Mouse (Mus musculus) olfactory bulb, adult 2 months (tissue): ENCODE measurements around the gene Ruvbl1.

Experiments
- CTCF ChIP-seq: fragments of 200-500 bp; IDR thresholded peaks from 2 replicates; pipeline ENCODE4 v1.5.1; 2012; ENCODE audit warnings: low read depth, mild to moderate bottlenecking, low read length, moderate library complexity; ENCODE audit not compliant: insufficient read depth
- POLR2A ChIP-seq: fragments of 200-500 bp; IDR thresholded peaks from 2 replicates; pipeline ENCODE4 v1.6.1; 2012; ENCODE audit warnings: mild to moderate bottlenecking, low read depth, low read length, moderate library complexity; ENCODE audit not compliant: insufficient read depth

DNA sequence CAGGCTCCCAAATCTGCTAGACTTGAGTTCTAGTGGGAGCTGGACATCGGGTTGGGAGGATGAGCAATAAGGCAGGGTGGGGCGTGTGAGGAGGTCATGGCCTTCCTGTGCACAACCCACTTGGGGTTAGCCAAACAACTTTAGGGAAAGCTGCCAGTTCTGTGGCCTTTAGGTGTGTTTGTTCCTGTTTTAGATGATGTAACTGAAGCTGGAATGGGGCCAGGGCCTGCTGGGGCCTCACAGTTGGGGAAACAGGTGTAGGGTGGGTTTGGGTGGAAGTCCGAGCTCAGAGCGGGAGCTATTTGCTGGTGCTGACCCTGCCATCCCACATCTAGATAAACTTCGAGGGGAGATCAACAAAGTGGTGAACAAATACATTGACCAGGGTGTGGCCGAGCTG is 20.2 kb downstream of the Ruvbl1 start:
- no peak for TF ChIP-seq CTCF
- TF ChIP-seq POLR2A: no peak
